Comparison of ENCODE assay signal across 14 mouse cellular contexts in genomic region chr14:60661281-60661680, GRCm38 (mm10). TPM values are rescaled to one million over a fixed set of nuclear protein-coding genes. Genes with fewer than 3 reads are reported as not detected.
DNase-seq lines count a peak whose midpoint lies in the region; TF ChIP-seq lines count a peak whose summit lies in the region.
"Had no signal": no experiment of that assay in that cellular context is flagged by ENCODE, and none has a peak within 500 bp of the region (broad histone marks: within the 10 kb centered on the region; RNA-seq: fewer than 3 reads in every experiment).

No protein-coding gene starts in this region.

- peaks cover 48% of the 10 kb centered on the region for H3K4me1 ChIP-seq in kidney, adult 2 months (ENCODE audit: control insufficient read depth, insufficient read depth, low read length)

- no peak for TF ChIP-seq POLR2A in kidney, adult 2 months (IDR thresholded peaks at IDR 0.05; ENCODE audit: low read depth, low read length)

- H3K36me3 ChIP-seq in kidney, adult 2 months (ENCODE audit: control insufficient read depth, insufficient read depth, low read length): no peaks in the 10 kb centered on the region
- H3K36me3 ChIP-seq: G1E had no signal

- DNase-seq in heart, adult 11 months: peak; percentile 28
- no peak for DNase-seq in heart, postnatal 4 days
- peak; percentile 62 for DNase-seq in kidney, adult 2 months
- no peak for DNase-seq in kidney, postnatal 25 days
- DNase-seq in kidney, adult 9 months: peak; percentile 64
- DNase-seq in kidney, adult 18-20 months: no peak
- DNase-seq: adrenal gland, postnatal 10 days; B cell, adult 2 months; cerebellum, adult 11 months; cerebellum, adult 11-12 months; cerebellum, adult 18-20 months had no signal

- no peak overlapping the region for H3K4me3 ChIP-seq in kidney, adult 2 months (ENCODE audit: insufficient read depth, low read depth, low read length)

- H3K27me3 ChIP-seq in kidney, adult 2 months (replicated peaks; ENCODE audit: control insufficient read depth, insufficient read depth, low read length): no peaks in the 10 kb centered on the region
- H3K27me3 ChIP-seq: CH12.LX, Patski had no signal

- H3K27ac ChIP-seq in kidney, adult 2 months (ENCODE audit: insufficient read depth, low read depth, low read length): no peak overlapping the region

- WGBS in kidney, adult 2 months: 76% methylated on average over 5 of the region's 5 CpGs

- no peak for TF ChIP-seq CTCF in kidney, adult 2 months (conservative IDR thresholded peaks at IDR 0.05; ENCODE audit: insufficient read depth, insufficient read length, low read depth, low read length)

RNA-seq across cellular contexts. Expression of gene Spata13, which starts 27.5 kb away (rescaled TPM):
- total RNA-seq in heart, postnatal 4 days (2021): 10 to 100 TPM; 50.1 to 52.8 TPM
- polyA plus RNA-seq in kidney, adult 2 months (2012; rRNA removed): 24.1 and 27.7 TPM in 2 replicates

Comparison
In these comparisons a context has a peak if more than half of its experiments do, and no peak if none do; other contexts are left out.
1. DNase-seq: peak in heart, adult 11 months (single experiment), kidney, adult 2 months (single experiment) and kidney, adult 9 months (single experiment); none in heart, postnatal 4 days (single experiment), kidney, postnatal 25 days (0 of 2) and kidney, adult 18-20 months (single experiment).